In the genomic region with DNA sequence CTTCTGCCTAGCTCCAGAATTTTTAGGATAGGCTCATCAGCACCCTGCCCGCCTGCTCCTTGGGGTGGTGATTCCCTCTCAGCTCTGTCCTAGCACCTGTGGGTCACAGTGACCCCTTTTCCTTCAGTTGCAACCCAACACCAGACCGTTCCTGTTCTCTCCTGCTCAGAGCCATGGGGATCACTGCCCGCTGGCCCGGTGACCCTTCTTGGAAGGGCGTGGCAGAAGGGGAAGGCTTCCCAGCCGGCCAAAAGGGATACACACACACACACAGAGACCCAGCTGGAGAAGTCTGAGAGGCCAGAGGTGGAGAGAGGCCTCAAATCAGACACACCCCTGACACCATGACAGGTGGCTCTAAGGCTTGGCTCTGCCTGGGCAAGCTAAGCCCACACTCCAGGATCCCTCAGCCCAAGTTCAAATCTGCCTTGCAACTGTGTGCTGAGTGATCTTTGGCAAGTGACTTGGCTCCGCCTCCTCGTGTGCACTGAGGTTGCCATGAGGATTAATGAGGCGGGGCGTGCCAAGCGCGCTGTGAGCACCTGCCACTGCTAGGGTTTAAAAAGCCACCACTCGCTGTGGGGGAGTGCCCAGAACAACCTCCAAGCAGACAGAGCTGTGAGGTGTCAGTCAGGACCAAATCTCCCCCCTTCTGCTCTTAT, we compare ENCODE assay signal across 8 mouse cellular contexts. TPM values are rescaled to one million over a fixed set of nuclear protein-coding genes. Genes with fewer than 3 reads are reported as not detected.
DNase-seq lines count a peak whose midpoint lies in the region; ATAC-seq and TF ChIP-seq lines count a peak whose summit lies in the region.

No protein-coding gene starts in this region.

- DNase-seq in adrenal gland, postnatal 10 days = peak; percentile 61
- no peak for DNase-seq in adrenal gland, postnatal 4 days (ENCODE audit: low spot score in 2 of 2)
- peak; percentile 38 for DNase-seq in 3134 (ENCODE audit: extremely low read depth, insufficient read length, low spot score)
- peak; percentile 86 for DNase-seq in induced T-regulatory cell, adult 2 months (ENCODE audit: low read depth)
- DNase-seq in lung, postnatal 36 days = peak; percentile 75
- no peak for DNase-seq in frontal cortex, postnatal 25 days (ENCODE audit: low spot score in 2 of 2)

- H3K4me3 ChIP-seq in embryonic facial prominence, embryonic 13.5 days = no peak overlapping the region
- H3K4me3 ChIP-seq in small intestine, adult 2 months (ENCODE audit: low read depth, low read length) = no peak overlapping the region

- ATAC-seq in embryonic facial prominence, embryonic 13.5 days (ENCODE audit: insufficient number of reproducible peaks, insufficient read depth, low FRiP score, low TSS enrichment, low read depth) = peak; percentile 41; the same call in 1 of the 2 replicates

- no peaks in the 10 kb centered on the region for H3K9me3 ChIP-seq in embryonic facial prominence, embryonic 13.5 days

- TF ChIP-seq POLR2A in small intestine, adult 2 months (IDR thresholded peaks at IDR 0.05; ENCODE audit: low read depth, low read length) = 0 out of 2 replicates have a peak, but pooled peaks have one; percentile 17

- peaks cover 4% of the 10 kb centered on the region; the same call in 1 of the 2 replicates for H3K36me3 ChIP-seq in embryonic facial prominence, embryonic 13.5 days
- no peaks in the 10 kb centered on the region for H3K36me3 ChIP-seq in small intestine, adult 2 months (ENCODE audit: control insufficient read depth, insufficient read depth, low read length)

- no peak overlapping the region for H3K4me2 ChIP-seq in embryonic facial prominence, embryonic 13.5 days

- H3K9ac ChIP-seq in embryonic facial prominence, embryonic 13.5 days = no peak overlapping the region; the same call in 1 of the 2 replicates

- H3K27ac ChIP-seq in embryonic facial prominence, embryonic 13.5 days = no peak overlapping the region; the same call in 1 of the 2 replicates
- peak overlapping the region; percentile 28 for H3K27ac ChIP-seq in small intestine, adult 2 months (ENCODE audit: insufficient read depth, low read depth, low read length)

- WGBS in embryonic facial prominence, embryonic 13.5 days = 33% methylated on average over 13 of the region's 13 CpGs
- WGBS in small intestine, adult 2 months = 19% methylated on average over 13 of the region's 13 CpGs

- TF ChIP-seq CTCF in small intestine, adult 2 months (IDR thresholded peaks at IDR 0.05; ENCODE audit: extremely low read depth, insufficient read length, insufficient replicate concordance, low read depth, low read length) = no peak

- no peaks in the 10 kb centered on the region for H3K27me3 ChIP-seq in embryonic facial prominence, embryonic 13.5 days
- no peaks in the 10 kb centered on the region for H3K27me3 ChIP-seq in small intestine, adult 2 months (ENCODE audit: control insufficient read depth, insufficient read depth, low read length)

- peaks cover 99% of the 10 kb centered on the region for H3K4me1 ChIP-seq in embryonic facial prominence, embryonic 13.5 days
- H3K4me1 ChIP-seq in small intestine, adult 2 months (ENCODE audit: control insufficient read depth, insufficient read depth, insufficient read length, low read length) = peaks cover 64% of the 10 kb centered on the region

RNA-seq across cellular contexts. Expression of a gene that starts 11.7 kb away (rescaled TPM):
- 100 to 1,000 TPM in 1 of 2 experiments, 10 to 100 TPM in 1; 83.1 to 111 TPM for total RNA-seq in adrenal gland, postnatal 10 days (2021)
- total RNA-seq in adrenal gland, postnatal 4 days (2021) = 10 to 100 TPM; 61.8 to 63.4 TPM
- 6.3 and 7.3 TPM in 2 replicates for polyA plus RNA-seq in embryonic facial prominence, embryonic 13.5 days (2015; fragmentation: Nextera tagmentation; extraction: Ambion mirVana)
- polyA plus RNA-seq in small intestine, adult 2 months (2012; rRNA removed) = 58.9 and 93.7 TPM in 2 replicates

RNA-seq across cellular contexts. Expression of a gene that starts 45.9 kb away (rescaled TPM):
- total RNA-seq in adrenal gland, postnatal 10 days (2021) = 1 to 10 TPM in 1 of 2 experiments, under 1 TPM in 1; 0.90 to 2.3 TPM
- 1 to 10 TPM; 2.0 to 2.1 TPM for total RNA-seq in adrenal gland, postnatal 4 days (2021)
- 0.13 TPM in 1 of 2 replicates, not detected in the other for polyA plus RNA-seq in embryonic facial prominence, embryonic 13.5 days (2015; fragmentation: Nextera tagmentation; extraction: Ambion mirVana)
- polyA plus RNA-seq in small intestine, adult 2 months (2012; rRNA removed) = 23.6 and 51.0 TPM in 2 replicates

Comparison
In these comparisons a context has a peak if more than half of its experiments do, and no peak if none do; other contexts are left out.
1. DNase-seq: peak in adrenal gland, postnatal 10 days (single experiment), 3134 (single experiment), induced T-regulatory cell, adult 2 months (single experiment) and lung, postnatal 36 days (single experiment); none in adrenal gland, postnatal 4 days (0 of 2) and frontal cortex, postnatal 25 days (0 of 2).